Mouse (Mus musculus) CH12.LX (cell line): ENCODE measurements around the gene Pla2g7.

Source experiments
- CTCF ChIP-seq, 2 experiments: IDR thresholded peaks in 1 of 2; conservative IDR thresholded peaks in 1 of 2; 2 replicates each; pipeline ENCODE4 v1.5.1; 2011 to 2012; ENCODE audit warnings: low read depth in 2 of 2, low read length in 2 of 2, improper control_type of control experiment in 1 of 2, inconsistent platforms in 1 of 2, mild to moderate bottlenecking in 1 of 2, moderate library complexity in 1 of 2
- EP300 ChIP-seq: IDR thresholded peaks from 2 replicates; pipeline ENCODE4 v1.6.1; 2011; ENCODE audit warnings: low read length, improper control_type of control experiment
- ETS1 ChIP-seq: conservative IDR thresholded peaks from 2 replicates; pipeline ENCODE4 v1.6.1; 2012; ENCODE audit warnings: low read depth, mild to moderate bottlenecking, inconsistent platforms, low read length, improper control_type of control experiment, moderate library complexity
- JUND ChIP-seq: conservative IDR thresholded peaks from 2 replicates; pipeline ENCODE4 v1.6.1; 2011; ENCODE audit warnings: low read depth, low read length, improper control_type of control experiment
- KAT2A ChIP-seq: IDR thresholded peaks from 2 replicates; pipeline ENCODE4 v1.6.1; 2012; ENCODE audit warnings: low read length, improper control_type of control experiment, inconsistent platforms; ENCODE audit not compliant: insufficient replicate concordance
- NRF1 ChIP-seq: IDR thresholded peaks from 2 replicates; pipeline ENCODE4 v1.6.1; 2014; ENCODE audit warnings: low read depth, mild to moderate bottlenecking, inconsistent platforms, low read length, improper control_type of control experiment, moderate library complexity
- POLR2A ChIP-seq: IDR thresholded peaks from 2 replicates; pipeline ENCODE4 v1.6.1; 2011; ENCODE audit warnings: low read depth, mild to moderate bottlenecking, improper control_type of control experiment, low read length
- POLR2AphosphoS2 ChIP-seq: IDR thresholded peaks from 2 replicates; pipeline ENCODE4 v1.6.1; 2011; ENCODE audit warnings: low read depth, low read length, improper control_type of control experiment
- RCOR1 ChIP-seq: conservative IDR thresholded peaks from 2 replicates; pipeline ENCODE4 v1.6.1; 2012; ENCODE audit warnings: low read depth, mild to moderate bottlenecking, inconsistent platforms, low read length, improper control_type of control experiment
- TCF12 ChIP-seq: IDR thresholded peaks from 2 replicates; pipeline ENCODE4 v1.6.1; 2014; ENCODE audit warnings: low read depth, mild to moderate bottlenecking, inconsistent platforms, low read length, improper control_type of control experiment
- USF1 ChIP-seq: IDR thresholded peaks from 2 replicates; pipeline ENCODE4 v1.6.1; 2014; ENCODE audit warnings: low read depth, mild to moderate bottlenecking, inconsistent platforms, low read length, improper control_type of control experiment
- ZKSCAN1 ChIP-seq: IDR thresholded peaks from 2 replicates; pipeline ENCODE4 v1.6.1; 2012; ENCODE audit warnings: low read depth, inconsistent platforms, low read length, improper control_type of control experiment, borderline replicate concordance

DNA sequence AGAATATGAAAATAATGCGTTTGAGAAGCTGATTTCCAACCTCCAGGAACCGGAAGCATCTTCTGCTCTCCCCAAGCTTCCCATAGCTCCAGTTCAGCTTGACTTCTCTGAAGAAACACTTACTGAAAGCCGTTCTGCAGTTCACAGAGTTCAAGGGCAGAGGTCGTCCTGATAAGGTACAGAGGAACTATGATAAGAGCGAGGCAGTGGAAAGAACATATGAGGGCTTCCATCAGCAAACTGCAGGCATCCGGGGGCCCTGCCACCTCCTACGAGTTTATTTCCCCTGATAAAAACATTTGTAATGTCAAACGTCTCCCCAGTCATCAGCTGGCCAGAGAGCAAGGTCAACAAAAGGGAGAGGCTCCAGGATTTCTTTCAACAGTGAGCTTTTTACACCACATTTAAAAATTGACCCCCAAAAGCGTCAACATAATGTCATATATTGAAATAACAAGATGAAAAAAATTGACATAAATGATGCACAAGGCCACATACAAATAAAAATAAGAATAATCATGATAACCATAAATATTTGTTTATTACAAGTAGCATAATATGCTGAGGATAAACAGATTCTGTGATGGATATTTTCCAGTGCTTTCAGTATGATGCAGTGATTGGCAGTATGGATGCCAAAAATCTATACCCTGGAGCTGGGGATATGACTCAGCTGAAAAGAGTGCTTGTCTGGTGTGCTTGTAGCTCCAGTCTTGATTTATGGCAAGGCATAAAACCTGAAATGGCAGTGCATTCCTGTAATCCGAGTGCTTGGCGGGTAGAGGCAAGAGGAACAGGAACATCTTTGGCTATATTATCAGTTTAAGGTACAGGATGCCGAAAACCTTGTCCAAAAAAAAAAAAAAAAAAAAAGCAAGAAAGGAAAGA, 13.1 kb upstream of the Pla2g7 start:
- TF ChIP-seq CTCF (conservative IDR thresholded peaks at IDR 0.05 in 1 of 2, IDR thresholded peaks at IDR 0.05 in 1 of 2; ENCODE audit: low read depth in 2 of 2, low read length in 2 of 2) (no peak), POLR2AphosphoS2 (no peak), TCF12 (no peak), ZKSCAN1 (no peak), ETS1 (no peak), JUND (no peak), NRF1 (no peak), USF1 (no peak), RCOR1 (no peak), POLR2A (no peak), EP300 (no peak), KAT2A (no peak)
